Mouse (Mus musculus): ENCODE data around the gene Prtn3. TPM values are rescaled to one million over a fixed set of nuclear protein-coding genes. Genes with fewer than 3 reads are reported as not detected.
A peak's percentile ranks its signal among the peaks of the same experiment; 100 is the strongest.
"Not testable (repeated sequence)": the region's sequence is repeated elsewhere in the genome, so short reads cannot be mapped to it uniquely, and the experiment has no call there.

Gene Prtn3
- polyA plus RNA-seq, 1 experiment = 0.62 TPM

DNA sequence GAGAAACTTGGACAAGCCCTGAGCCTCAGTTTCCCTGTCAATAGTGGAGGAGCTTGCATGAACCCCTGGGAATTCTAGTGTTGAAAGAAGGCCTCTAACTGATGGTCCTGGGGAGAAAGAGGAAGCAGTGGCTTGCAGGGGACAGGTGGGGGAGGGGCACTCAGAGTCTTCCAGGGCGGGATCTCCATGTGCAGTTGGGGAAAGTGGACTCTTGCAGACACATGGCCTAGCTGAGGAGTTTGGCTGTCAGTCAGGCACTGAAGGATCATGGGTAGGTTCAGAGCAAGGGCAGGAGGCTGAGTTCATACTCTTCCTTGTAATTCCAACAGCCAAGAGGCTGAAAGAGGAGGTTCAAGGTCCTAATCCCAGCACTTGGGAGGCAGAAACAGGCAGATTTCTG, 2.9 kb downstream of the Prtn3 start:
- DNase-seq (ENCODE audit: low spot score) = no peak

DNA sequence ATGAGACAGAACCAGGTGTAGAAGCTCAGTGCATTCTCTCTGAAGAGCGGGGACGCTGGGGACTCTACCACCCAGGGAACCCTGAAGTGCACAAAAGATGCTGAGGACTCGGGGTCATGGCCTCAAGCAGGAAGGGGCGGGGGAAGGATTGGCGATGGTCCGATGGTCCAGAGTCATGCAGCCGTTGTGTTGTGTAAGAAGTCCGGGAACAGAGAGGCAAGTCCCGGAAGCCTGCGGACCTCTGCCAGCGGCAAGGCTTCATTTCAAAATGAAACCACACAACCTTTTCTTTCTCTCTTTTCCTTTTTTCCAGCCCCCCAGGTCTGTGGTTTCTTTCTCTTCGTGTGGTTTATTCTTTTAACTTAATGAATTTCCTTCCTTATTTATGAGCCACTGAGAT, 3.5 kb downstream of the Prtn3 start:
- DNase-seq (ENCODE audit: low spot score) = no peak

DNA sequence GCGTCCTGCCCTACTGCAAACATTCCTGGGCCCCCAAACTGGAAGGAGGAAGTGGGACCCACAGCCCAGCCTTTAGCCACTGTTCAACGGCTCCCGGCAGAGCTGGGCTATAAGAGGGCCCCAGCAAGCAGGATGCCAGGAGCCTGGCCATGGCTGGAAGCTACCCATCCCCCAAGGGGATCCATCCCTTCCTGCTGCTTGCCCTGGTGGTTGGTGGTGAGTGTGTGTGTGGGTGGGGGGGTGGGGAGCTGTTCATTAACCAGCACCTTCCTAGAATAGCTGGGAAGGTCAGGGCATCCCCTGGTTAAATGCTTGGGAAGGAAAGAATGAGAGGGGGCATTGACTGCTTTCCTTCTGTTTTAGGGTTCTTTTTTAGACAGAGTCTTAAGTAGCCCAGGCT, 5.3 kb downstream of the Prtn3 start:
- no peak for DNase-seq (ENCODE audit: low spot score)

DNA sequence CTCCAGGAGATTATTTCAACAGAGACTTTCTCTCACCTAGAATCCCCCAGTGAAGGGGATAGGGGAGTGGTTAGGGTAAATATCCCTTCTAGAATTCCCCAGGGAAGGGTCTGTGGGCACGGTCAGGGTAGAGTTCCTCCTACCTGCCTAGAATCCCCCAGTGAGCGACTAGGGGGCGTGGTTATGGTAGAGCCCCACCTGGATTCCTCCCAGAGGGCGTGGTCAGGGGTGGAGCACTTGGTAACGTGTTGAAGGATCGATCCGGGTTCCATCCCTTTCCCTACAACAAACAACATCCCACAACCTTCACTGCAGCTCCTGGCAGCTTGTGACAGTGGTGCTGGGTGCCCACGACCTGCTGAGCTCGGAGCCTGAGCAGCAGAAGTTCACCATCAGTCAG, 6.4 kb downstream of the Prtn3 start:
- no peak for DNase-seq (ENCODE audit: low spot score)

DNA sequence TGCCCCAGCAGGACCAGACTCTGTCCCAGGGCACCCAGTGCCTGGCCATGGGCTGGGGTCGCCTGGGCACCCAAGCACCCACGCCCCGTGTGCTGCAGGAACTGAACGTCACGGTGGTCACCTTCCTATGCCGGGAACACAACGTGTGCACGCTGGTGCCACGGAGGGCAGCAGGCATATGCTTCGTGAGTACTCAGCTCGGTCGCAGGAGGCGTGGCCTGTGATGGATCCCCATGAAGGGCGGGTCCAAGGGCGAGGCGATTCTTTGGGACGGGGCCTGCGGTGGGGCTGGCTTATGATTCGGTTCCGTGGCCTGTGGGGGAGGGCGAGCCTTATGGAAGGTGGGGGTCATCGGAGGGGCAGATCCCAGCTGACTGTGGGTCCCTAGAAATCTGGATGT, 7.7 kb downstream of the Prtn3 start:
- DNase-seq (ENCODE audit: low spot score) = no peak

DNA sequence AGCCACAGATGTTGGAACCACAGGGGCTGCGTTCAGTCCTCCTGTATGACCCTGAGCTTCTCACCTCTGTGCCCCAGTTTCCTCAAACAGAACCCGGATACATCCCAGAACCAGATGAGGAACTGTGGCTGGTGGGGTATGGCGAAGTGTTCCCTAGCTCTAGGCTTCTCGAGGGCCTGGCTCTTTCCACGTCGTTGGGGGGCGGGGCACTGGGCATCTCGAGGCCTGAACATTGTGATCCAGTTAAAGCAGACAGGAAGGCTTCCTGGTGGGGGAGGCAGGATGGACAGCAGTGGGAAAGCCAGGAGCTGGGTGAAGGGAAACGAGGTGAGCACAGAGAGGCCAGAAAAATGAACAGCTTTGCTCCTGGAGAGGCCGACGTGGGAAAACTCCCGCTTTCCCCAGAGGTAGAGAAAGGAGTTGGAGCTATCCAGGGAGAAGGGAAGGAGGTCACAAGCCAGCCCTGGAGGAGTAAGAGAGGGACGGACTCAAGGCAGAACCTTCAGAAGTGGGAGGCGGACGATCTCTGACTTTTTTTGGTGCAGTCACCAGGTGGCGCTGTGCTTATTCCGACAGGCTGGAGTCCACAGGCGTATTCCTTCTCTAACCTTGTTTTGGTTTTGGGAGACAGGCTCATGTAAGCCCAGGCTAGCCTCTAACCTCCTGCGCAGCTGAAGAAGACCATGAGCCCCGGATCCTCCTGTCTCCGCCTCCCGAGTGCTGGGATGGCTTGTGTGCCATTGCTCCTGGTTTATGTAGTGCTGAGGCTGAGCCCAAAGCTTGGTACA, 9.2 kb downstream of the Prtn3 start:
- no peak for DNase-seq (ENCODE audit: low spot score)

DNA sequence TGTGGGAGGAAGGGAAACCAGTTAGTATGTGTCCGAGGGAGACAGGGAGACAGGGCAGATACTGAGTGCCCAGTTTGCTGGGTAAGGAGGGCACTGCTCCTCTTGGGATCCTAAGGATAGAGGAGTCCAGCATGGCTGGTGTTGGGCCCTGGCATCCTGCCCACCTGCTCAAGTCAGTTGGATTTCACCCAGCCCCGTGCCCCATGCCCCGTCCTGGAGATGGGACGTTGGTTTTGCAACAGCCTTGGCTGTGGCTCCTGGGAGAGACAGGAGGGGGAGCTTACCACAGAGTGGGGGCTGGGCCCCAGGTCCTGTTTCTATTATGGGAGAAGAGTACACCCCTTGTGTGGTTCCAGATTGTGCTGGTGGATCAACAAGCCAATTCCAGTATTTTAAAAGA, 10.2 kb downstream of the Prtn3 start:
- DNase-seq (ENCODE audit: low spot score) = no peak

DNA sequence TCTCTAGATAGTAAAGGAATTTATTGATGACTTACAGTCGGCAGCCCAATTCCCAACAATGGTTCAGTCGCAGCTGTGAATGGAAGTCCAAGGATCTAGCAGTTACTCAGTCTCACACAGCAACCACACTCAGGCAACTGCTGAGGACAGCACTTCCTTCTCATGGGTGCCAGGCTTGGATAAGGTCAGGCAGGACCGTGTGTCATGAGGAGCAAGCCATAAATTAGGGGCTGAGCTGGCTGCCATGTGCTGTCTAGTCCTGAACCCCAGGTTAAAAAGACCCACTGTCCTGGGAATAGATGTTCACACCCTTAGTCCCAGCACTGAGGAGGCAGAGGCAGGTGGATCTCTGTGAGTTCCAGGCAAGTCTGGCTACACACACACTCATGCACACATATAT, 10.7 kb downstream of the Prtn3 start:
- DNase-seq (ENCODE audit: low spot score) = not testable (repeated sequence)

DNA sequence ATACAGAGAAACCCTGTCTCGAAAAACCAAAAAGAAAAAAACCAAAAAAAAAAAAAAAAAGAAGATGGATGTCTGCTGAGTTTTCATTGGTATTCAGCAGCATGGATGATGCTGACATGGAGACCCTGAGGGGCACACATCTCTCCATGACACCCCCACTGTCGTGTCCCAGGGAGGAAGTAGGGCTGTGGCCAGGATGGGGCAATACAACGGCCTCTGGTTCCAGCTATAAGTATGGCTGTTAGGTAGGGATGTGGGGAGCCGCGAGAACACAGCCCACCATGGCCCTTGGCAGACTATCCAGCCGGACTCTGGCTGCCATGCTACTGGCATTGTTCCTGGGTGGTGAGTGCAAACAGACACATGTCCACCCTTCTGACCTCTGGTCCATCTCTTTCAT, 11.8 kb downstream of the Prtn3 start, which contains the start of gene Elane:
Gene Elane (plus strand): TSS at position 194 of the 400 bp plus-strand sequence.
- no peak for DNase-seq (ENCODE audit: low spot score)

DNA sequence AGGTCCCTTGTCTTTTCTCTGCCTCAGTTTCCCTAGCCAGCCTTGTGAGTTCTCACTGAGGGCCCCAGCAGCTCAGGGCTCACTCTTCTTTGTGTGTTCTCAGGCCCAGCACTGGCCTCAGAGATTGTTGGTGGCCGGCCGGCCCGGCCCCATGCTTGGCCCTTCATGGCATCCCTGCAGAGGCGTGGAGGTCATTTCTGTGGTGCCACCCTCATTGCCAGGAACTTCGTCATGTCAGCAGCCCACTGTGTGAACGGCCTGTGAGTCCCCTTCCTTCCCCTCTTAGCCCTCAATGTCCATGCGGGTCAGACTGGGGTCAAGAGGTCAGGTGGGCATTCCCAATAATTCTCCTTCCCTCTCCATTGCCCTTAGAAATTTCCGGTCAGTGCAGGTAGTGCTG, 12.3 kb downstream of the Prtn3 start:
- no peak for DNase-seq (ENCODE audit: low spot score)

DNA sequence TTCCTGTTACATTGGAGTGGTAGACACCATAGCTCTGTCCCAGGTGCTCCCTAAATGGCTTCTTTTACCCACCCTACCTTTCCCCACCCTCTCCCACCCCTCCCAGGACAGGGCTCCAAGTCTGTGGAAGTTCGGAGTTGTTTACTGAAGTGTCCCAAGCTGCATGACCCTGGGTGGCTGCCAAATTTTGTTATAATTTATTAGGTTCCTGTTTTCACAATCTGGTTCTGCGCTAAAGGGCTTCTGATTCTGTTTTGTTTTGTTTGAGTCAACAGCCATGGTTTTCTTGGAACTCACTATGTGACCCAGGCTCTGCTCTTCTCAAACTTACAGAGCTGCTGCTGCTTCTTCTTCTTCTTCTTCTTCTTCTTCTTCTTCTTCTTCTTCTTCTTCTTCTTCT, 15.1 kb downstream of the Prtn3 start:
- DNase-seq (ENCODE audit: low spot score) = no peak

DNA sequence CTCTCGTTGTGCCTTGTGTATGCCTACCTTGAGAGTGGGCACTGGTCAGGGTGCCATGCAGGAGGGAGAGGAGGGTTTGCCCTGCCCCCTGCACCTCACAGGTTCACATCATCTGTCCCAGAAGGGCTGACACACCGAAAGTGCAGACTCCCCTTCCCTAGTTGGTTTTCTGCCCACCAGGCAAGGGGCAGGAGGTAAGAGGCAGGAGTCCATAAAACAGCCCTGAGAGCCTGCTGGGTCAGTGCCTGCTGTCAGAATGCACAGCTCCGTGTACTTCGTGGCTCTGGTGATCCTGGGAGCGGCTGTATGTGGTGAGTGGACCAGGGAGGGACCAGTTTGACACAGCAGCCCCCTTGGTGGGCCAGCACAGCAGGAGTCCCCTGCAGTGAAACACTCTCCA, 16.4 kb downstream of the Prtn3 start, which contains the start of gene Cfd:
Gene Cfd (plus strand): TSS at position 184 of the 400 bp plus-strand sequence.
- DNase-seq (ENCODE audit: low spot score) = no peak

DNA sequence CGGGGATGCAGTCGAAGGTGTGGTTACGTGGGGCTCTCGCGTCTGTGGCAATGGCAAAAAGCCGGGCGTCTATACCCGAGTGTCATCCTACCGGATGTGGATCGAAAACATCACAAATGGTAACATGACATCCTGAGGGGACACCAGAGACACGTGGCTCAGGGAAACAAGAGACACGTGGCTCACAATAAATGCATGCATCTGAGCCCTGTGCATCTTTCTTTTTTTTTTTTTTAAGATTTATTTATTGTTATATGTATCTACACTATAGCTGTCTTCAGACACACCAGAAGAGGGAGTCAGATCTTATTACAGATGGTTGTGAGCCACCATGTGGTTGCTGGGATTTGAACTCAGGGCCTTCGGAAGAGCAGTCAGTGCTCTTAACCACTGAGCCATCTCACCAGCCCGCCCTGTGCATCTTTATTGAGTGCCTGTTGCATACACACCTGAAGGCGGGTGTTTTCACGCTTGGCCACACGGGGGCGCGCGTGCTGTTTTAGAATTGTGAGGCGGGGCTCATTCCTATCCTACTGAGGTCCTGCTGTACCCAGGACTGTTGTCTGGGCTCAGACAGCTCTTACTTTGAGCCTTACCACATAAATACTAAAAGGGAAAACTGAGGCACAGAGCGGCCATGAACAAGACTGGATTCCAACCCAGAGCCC, 18.3 kb downstream of the Prtn3 start:
- DNase-seq (ENCODE audit: low spot score) = peak; percentile 68

DNA sequence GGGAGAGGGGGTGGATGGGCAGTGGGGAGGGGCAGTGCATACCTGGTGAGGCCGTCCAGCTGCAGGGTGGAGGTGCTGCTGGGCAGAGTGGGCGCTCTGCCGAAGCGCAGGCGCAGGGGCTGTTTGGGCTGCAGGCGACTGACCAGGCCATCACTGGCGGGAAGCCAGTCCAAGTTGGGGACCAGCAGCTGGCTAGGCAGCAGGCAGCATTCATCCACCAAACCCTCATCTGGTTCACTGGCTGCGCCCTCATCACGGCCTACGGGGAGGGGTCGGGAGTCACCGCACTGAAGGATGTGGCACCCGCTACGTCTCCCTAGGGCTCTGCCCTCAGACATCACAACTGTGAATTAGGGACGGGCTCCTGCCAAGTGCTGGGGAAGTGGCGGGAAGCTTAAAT, 22.0 kb downstream of the Prtn3 start:
- DNase-seq (ENCODE audit: low spot score) = no peak

DNA sequence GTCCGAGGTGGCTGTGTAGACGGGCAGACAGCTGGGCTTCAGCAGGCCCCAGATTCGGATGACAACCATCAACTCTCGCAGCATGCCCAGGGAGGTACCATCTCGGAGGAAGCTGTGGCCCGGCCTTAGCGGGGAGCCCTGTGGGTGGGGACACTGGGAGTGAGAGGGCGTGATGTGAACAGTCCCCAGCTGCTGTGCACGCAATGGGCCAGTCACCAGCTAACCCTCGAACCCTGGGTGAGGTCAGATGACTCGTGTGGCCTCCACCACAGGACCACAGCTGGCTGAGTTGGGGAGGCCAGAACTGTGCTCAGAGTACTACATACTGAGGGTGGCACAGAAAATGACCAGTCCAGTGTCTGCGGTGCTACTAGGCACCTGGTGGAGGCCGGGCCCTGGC, 22.5 kb downstream of the Prtn3 start:
- no peak for DNase-seq (ENCODE audit: low spot score)

DNA sequence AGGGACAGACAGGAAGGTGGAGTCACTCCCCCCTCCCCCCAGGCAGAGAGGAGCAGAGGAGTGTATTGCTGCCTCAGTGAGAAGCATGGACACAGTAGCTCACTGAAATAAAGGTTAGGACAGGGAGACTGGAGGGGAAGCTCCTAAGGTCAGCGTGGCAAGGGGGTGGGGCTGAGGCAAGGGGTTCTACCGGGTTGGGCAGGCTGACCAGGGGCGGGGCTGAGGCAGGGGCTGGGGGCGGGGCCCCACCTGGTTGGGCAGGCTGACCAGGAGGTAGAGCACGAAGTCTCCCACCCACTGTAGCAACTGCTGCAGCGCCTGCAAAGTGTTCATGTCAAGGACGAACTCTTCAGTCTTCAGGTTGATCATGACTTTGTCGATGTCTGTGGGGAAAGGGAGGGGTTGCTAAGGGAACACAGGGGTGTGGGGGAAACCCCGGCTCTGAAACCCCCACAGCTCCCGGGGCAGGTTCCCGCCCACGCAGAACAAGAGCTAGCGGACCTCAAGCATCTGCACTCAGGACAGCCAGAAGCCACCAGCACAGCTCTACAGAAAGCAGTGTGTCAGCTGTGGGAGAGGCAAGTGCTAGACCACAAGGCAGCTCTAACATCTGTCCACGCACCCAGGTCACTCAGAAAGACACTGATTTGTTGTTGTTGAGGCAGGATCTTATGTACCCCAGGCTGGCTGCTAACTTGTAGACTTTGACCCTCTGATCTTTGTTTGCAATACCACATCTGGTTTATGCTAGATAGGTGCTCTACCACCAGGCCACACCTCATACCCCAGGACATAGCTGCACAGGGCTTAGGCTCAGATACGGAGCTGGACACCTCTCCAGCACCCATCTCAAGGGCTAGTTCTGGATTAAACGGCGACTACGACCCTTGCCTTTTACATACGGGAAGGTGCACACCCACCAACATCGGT, 23.3 kb downstream of the Prtn3 start:
- no peak for DNase-seq (ENCODE audit: low spot score)

DNA sequence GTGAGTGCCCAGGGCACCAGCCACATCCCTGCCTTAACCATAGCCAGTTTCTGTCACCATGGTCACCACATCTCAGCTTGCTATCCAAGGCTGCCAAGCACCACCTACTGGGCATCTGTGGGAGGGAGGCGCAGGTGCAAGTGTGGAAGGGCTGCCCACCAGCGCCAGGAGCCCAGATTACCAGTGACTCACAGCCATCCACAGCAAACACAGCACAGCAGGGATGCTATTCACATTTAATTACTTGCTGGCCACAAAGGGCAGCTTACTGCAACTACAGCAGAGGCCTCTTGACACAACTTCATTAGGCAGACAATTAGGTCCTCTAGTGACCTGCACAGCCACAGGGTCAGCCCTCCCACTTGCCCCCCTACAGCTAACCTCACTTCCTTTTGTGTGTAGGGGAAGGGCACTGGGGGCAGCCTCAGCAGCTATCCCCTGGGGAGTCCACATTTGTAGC, 26.7 kb downstream of the Prtn3 start:
- no peak for DNase-seq (ENCODE audit: low spot score)

DNA sequence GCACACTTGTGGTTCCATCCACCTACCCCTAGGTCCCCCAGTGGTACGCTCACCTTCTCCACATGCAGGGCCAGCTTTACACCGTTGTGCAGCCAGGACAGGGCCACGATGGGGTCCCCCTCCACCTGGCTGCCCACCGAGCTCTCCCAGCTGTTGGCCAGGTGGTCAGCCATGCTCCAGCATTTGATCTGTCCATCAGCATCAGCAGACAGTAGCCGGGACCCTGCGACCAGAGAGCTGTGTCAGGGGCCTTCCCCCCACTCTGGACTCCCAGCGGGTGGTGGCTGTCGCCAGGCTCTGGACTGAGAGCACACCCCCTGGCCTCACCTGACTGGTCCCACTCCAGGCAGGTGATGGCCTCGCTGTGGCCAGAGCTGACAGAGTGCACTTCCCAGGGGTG, 32.4 kb downstream of the Prtn3 start:
- no peak for DNase-seq (ENCODE audit: low spot score)

DNA sequence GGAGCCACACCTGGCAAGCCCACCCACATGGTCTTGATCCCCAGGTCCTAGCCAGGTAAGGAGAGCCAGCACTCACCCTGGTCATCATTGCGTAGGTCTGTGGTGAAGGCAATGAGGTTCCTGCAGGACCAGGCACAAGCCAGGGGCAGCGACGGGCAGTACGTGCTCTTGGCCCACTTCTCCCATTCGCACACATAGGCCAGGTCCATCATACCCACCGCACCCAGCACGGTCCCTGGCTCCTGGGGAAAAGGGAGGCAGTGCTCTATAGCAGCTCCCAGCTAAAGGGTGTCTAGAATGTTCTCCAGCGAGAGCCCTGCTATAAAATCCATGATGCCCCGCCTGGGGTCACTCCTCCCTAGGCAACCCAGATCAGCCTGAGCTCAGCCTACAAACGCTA, 33.1 kb downstream of the Prtn3 start:
- no peak for DNase-seq (ENCODE audit: low spot score)

DNA sequence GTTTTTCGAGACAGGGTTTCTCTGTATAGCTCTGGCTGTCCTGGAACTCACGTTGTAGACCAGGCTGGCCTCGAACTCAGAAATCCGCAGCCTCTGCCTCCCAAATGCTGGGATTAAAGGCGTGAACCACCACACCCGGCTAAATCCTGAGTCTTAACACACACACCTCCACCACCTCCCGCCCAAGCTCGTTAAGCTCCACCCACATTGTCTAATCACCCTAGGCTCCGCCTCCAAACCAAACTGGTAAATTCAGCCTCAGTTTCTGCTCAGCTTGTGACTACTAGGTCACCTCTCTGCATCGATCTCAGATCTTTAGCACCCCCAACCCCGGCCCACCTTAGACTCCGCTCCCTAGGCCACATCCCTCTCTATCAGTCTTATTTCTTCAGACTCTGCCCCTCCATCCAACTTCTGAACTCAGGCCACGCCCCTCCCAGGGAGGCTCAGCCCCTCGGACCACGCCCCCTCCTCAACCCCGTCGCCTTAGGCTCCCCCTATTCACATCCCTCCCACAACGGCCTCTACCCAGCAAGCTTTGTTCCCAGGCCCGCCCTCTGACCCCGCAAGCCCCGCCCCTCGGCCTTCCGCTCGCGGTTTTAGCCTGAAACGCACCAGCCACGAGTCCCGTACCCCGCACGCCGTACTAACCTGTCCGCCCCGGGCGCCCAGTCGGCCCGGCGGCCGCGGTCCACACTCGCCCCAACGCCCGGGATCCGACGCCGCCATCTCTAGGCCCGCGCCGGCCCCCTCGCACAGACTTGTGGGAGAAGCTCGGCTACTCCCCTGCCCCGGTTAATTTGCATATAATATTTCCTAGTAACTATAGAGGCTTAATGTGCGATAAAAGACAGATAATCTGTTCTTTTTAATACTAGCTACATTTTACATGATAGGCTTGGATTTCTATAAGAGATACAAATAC, 34.2 kb downstream of the Prtn3 start, which contains the start of gene Med16:
Gene Med16 (minus strand): TSS at position 757 of the 925 bp plus-strand sequence.
- peak; percentile 97 for DNase-seq (ENCODE audit: low spot score)
